Mouse (Mus musculus) olfactory bulb, adult 2 months (tissue): ENCODE data around the gene Lgr5.

Experiments
- CTCF ChIP-seq: fragments of 200-500 bp; IDR thresholded peaks from 2 replicates; pipeline ENCODE4 v1.5.1; 2012; ENCODE audit warnings: low read depth, mild to moderate bottlenecking, low read length, moderate library complexity; ENCODE audit not compliant: insufficient read depth
- POLR2A ChIP-seq: fragments of 200-500 bp; IDR thresholded peaks from 2 replicates; pipeline ENCODE4 v1.6.1; 2012; ENCODE audit warnings: mild to moderate bottlenecking, low read depth, low read length, moderate library complexity; ENCODE audit not compliant: insufficient read depth

DNA sequence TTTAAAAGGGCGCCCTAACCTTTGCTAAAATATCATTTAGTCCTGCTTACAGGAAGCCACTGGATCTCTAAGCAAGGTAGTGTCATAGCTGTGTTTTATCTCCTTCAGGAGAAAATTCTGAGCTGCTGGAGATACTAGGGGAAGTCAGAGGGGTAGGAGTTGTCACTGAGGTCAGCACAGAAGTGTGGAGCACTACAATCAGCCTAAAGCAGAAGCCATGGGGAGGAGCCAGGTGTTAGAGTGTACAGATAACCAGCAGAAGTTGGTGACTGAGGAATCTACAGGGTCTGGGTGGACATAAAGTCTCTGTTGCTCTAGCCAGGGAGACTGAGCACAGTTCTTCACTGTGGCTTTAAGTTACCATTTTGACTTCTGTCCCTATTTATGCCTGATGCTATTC lies 8.2 kb upstream of the Lgr5 start:
- TF ChIP-seq CTCF (no peak), POLR2A (no peak)
